ENCODE assay signal across 10 mouse cellular contexts in the genomic region with DNA sequence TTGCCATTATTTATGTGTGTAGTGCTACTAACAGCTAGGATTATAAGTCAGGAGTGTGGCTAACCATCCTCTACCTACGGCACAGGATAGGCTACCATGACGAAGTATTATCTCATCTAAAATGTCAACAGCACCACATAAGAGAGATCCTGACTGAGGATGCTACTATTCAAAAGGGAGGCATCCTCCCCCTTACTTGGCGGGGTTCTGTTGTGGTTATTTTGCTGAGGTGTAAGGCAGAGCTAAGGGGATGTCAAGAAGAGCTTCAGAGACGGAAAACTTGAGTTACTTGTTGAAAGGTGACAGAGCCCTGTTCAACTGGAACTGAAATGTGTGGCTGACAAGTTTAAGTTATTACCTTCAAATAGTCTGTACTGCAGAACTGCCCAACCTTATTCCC. TPM values are rescaled to one million over a fixed set of nuclear protein-coding genes. Genes with fewer than 3 reads are reported as not detected.
DNase-seq lines count a peak whose midpoint lies in the region; ATAC-seq lines count a peak whose summit lies in the region.
"Had no signal": no experiment of that assay in that cellular context is flagged by ENCODE, and none has a peak within 500 bp of the region (broad histone marks: within the 10 kb centered on the region; RNA-seq: fewer than 3 reads in every experiment).

No protein-coding gene starts in this region.

- peak overlapping the region; percentile 89 for H3K4me3 ChIP-seq in kidney, embryonic 15.5 days (replicated peaks)
- H3K4me3 ChIP-seq in embryonic facial prominence, embryonic 12.5 days = no peak overlapping the region
- no peak overlapping the region for H3K4me3 ChIP-seq in stomach, embryonic 14.5 days (ENCODE audit: low read depth, low read length)

- no peaks in the 10 kb centered on the region for H3K9me3 ChIP-seq in kidney, embryonic 15.5 days (replicated peaks)
- no peaks in the 10 kb centered on the region for H3K9me3 ChIP-seq in embryonic facial prominence, embryonic 12.5 days
- no peaks in the 10 kb centered on the region for H3K9me3 ChIP-seq in stomach, embryonic 14.5 days (ENCODE audit: control insufficient read depth, low read depth, low read length)

- no peak for DNase-seq in kidney, postnatal 36 days
- no peak for DNase-seq in spleen, postnatal 14 days (ENCODE audit: low spot score in 2 of 2)
- DNase-seq in adrenal gland, postnatal 10 days = no peak
- DNase-seq: cerebellum, adult 11-12 months; right cerebral cortex, postnatal 25 days had no signal

- ATAC-seq in kidney, embryonic 15.5 days (replicated peaks; ENCODE audit: low FRiP score) = no peak
- ATAC-seq in embryonic facial prominence, embryonic 12.5 days (ENCODE audit: insufficient number of reproducible peaks, insufficient read depth, low FRiP score, low TSS enrichment) = no peak
- ATAC-seq in inflammation-experienced regulatory T-cells, adult 6 months = peak; percentile 52
- no peak for ATAC-seq in stomach, embryonic 14.5 days (ENCODE audit: insufficient number of reproducible peaks, insufficient read depth, low FRiP score, low read depth)
- no peak for ATAC-seq in megakaryocyte, adult 5-6 weeks (ENCODE audit: poor library complexity, severe bottlenecking)

- no peak overlapping the region for H3K9ac ChIP-seq in kidney, embryonic 15.5 days
- no peak overlapping the region for H3K9ac ChIP-seq in embryonic facial prominence, embryonic 12.5 days
- no peak overlapping the region for H3K9ac ChIP-seq in stomach, embryonic 14.5 days (replicated peaks; ENCODE audit: low read depth, low read length)

- peak overlapping the region; percentile 70 for H3K4me2 ChIP-seq in kidney, embryonic 15.5 days
- H3K4me2 ChIP-seq in embryonic facial prominence, embryonic 12.5 days (replicated peaks) = peak overlapping the region; percentile 52
- peak overlapping the region; percentile 67 for H3K4me2 ChIP-seq in stomach, embryonic 14.5 days (replicated peaks; ENCODE audit: low read depth, low read length)

- H3K27me3 ChIP-seq in kidney, embryonic 15.5 days = no peaks in the 10 kb centered on the region
- no peaks in the 10 kb centered on the region for H3K27me3 ChIP-seq in embryonic facial prominence, embryonic 12.5 days
- no peaks in the 10 kb centered on the region for H3K27me3 ChIP-seq in stomach, embryonic 14.5 days (ENCODE audit: control insufficient read depth, insufficient read depth, low read length)

- H3K36me3 ChIP-seq in kidney, embryonic 15.5 days = no peaks in the 10 kb centered on the region
- H3K36me3 ChIP-seq in embryonic facial prominence, embryonic 12.5 days = no peaks in the 10 kb centered on the region
- no peaks in the 10 kb centered on the region for H3K36me3 ChIP-seq in stomach, embryonic 14.5 days (ENCODE audit: control insufficient read depth, insufficient read depth, low read length)

- peaks cover 27% of the 10 kb centered on the region for H3K4me1 ChIP-seq in kidney, embryonic 15.5 days
- H3K4me1 ChIP-seq in embryonic facial prominence, embryonic 12.5 days = peaks cover 13% of the 10 kb centered on the region
- H3K4me1 ChIP-seq in stomach, embryonic 14.5 days (ENCODE audit: control insufficient read depth, insufficient read depth, low read length) = peaks cover 8% of the 10 kb centered on the region; the same call in 1 of the 2 replicates

- H3K27ac ChIP-seq in kidney, embryonic 15.5 days = peak overlapping the region; percentile 98; the same call in 1 of the 2 replicates
- H3K27ac ChIP-seq in embryonic facial prominence, embryonic 12.5 days = no peak overlapping the region
- H3K27ac ChIP-seq in stomach, embryonic 14.5 days (ENCODE audit: low read length) = no peak overlapping the region

- WGBS in kidney, embryonic 15.5 days = 56% methylated on average over 4 of the region's 4 CpGs
- 70% methylated on average over 4 of the region's 4 CpGs for WGBS in embryonic facial prominence, embryonic 12.5 days
- WGBS in stomach, embryonic 14.5 days = 62% methylated on average over 4 of the region's 4 CpGs

RNA-seq across cellular contexts. Expression of a gene that starts 2.0 kb away (rescaled TPM):
- 16.4 and 17.5 TPM in 2 replicates for polyA plus RNA-seq in kidney, embryonic 15.5 days (2015; fragmentation: Nextera tagmentation; extraction: Ambion mirVana)
- polyA plus RNA-seq in embryonic facial prominence, embryonic 12.5 days (2016; fragmentation: Nextera tagmentation; extraction: Ambion mirVana) = 15.8 and 16.3 TPM in 2 replicates
- 1 to 10 TPM; 1.3 to 1.8 (median 1.6) TPM for polyA plus RNA-seq in inflammation-experienced regulatory T-cells, adult 6 months (2017; shearing (Covaris generic))
- polyA plus RNA-seq in stomach, embryonic 14.5 days (2014; fragmentation: Nextera tagmentation; extraction: Ambion mirVana) = 20.2 and 21.4 TPM in 2 replicates
- total RNA-seq in megakaryocyte, adult 5-6 weeks (2015) = 5.6 and 7.3 TPM in 2 replicates
- 3.5 and 10.9 TPM in 2 replicates for total RNA-seq in megakaryocyte, adult 5-6 weeks (2017)
- total RNA-seq in adrenal gland, postnatal 10 days (2021) = 10 to 100 TPM; 25.9 to 38.0 TPM
